Mouse (Mus musculus): Measurements from ENCODE around the gene Ifna14. TPM values are rescaled to one million over a fixed set of nuclear protein-coding genes. Genes with fewer than 3 reads are reported as not detected.
"Not testable (repeated sequence)": the region's sequence is repeated elsewhere in the genome, so short reads cannot be mapped to it uniquely, and the experiment has no call there.

The Ifna14 gene
- not detected in 2 replicates for polyA plus RNA-seq (2015; fragmentation: Nextera tagmentation; extraction: Ambion mirVana)

DNA sequence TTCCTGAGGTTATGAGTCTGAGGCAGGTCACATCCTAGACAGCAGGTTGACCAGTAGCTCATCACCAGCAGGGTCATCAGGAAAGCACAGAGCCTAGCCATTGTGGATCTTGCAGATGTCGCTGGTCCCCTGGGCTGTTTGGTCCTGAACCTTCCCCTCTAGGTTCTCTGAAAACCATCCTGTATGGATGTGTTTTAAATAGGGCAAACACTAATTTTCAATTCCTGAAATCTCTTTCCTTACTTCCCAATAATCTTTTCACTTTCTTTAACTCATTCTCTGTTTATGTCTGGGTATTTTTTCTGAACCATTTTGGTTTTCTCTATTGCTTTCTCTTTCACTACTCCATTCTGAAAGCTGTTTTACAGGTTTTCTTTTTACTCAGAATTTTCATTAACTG lies at the start of gene Ifna14:
Gene Ifna14 (minus strand): TSS at position 101 of the 400 bp plus-strand sequence.
- no peaks in the 10 kb centered on the region for H3K4me1 ChIP-seq
- 64% methylated on average over 1 of the region's 1 CpGs for WGBS
- H3K27ac ChIP-seq, result no peak within 1 kb of the TSS
- no peaks in the 10 kb centered on the region for H3K9me3 ChIP-seq
- H3K9ac ChIP-seq, result no peak within 1 kb of the TSS
- no peaks in the 10 kb centered on the region for H3K27me3 ChIP-seq
- H3K4me3 ChIP-seq, result no peak within 1 kb of the TSS
- no peaks in the 10 kb centered on the region for H3K36me3 ChIP-seq
- H3K4me2 ChIP-seq, result no peak within 1 kb of the TSS
- ATAC-seq (ENCODE audit: insufficient number of reproducible peaks, insufficient read depth, low FRiP score, low TSS enrichment, low read depth), result no peak

DNA sequence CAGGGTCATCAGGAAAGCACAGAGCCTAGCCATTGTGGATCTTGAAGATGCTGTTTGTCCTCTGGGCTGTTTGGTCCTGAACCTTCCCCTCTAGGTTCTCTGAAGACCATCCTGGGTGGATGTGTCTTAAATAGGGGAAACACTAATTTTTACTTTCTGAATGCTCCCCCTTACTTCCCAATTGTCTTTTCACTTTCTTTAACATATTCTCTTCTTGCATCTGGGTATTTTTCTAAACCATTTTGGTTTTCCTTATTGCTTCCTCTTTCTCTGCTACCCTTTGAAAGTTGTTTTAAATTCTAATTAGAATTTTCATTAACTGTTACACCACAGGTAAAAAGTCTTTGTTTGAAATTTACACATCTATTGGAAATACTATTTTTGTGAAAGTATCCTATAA lies 31.7 kb upstream of the Ifna14 start, which contains the start of gene Ifna12:
Gene Ifna12 (minus strand): TSS at position 101 of the 400 bp plus-strand sequence.
- H3K4me1 ChIP-seq, result no peaks in the 10 kb centered on the region
- H3K9me3 ChIP-seq, result no peaks in the 10 kb centered on the region
- no peak within 1 kb of the TSS for H3K27ac ChIP-seq
- ATAC-seq (ENCODE audit: insufficient number of reproducible peaks, insufficient read depth, low FRiP score, low TSS enrichment, low read depth), result no peak
- H3K4me2 ChIP-seq, result no peak within 1 kb of the TSS
- no peak within 1 kb of the TSS for H3K4me3 ChIP-seq
- no peaks in the 10 kb centered on the region for H3K27me3 ChIP-seq
- no peaks in the 10 kb centered on the region for H3K36me3 ChIP-seq
- no peak within 1 kb of the TSS for H3K9ac ChIP-seq

DNA sequence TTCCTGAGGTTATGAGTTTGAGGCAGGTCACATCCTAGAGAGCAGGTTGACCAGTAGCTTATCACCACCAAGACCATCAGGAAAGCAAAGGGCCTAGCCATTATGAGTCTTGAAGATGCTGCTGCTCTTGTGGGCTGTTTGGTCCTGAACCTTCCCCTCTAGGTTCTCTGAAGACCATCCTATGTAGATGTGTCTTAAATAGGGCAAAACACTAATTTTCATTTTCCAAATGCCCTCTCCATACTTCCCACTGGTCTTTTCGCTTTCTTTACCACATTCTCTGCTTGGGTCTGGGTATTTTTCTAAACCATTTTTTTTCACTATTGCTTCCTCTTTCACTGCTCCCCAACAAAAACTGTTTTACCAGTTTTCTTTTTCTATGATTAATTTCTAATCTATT lies 20.7 kb upstream of the Ifna14 start, which contains the start of gene Ifna9:
Gene Ifna9 (minus strand): TSS at position 101 of the 400 bp plus-strand sequence.
- no peaks in the 10 kb centered on the region for H3K9me3 ChIP-seq
- H3K9ac ChIP-seq, result no peak within 1 kb of the TSS
- H3K4me1 ChIP-seq, result no peaks in the 10 kb centered on the region
- no peak within 1 kb of the TSS for H3K4me3 ChIP-seq
- 88% methylated on average over 1 of the region's 1 CpGs for WGBS
- ATAC-seq (ENCODE audit: insufficient number of reproducible peaks, insufficient read depth, low FRiP score, low TSS enrichment, low read depth), result no peak
- H3K27ac ChIP-seq, result no peak within 1 kb of the TSS
- H3K36me3 ChIP-seq, result no peaks in the 10 kb centered on the region
- no peaks in the 10 kb centered on the region for H3K27me3 ChIP-seq
- no peak within 1 kb of the TSS for H3K4me2 ChIP-seq

DNA sequence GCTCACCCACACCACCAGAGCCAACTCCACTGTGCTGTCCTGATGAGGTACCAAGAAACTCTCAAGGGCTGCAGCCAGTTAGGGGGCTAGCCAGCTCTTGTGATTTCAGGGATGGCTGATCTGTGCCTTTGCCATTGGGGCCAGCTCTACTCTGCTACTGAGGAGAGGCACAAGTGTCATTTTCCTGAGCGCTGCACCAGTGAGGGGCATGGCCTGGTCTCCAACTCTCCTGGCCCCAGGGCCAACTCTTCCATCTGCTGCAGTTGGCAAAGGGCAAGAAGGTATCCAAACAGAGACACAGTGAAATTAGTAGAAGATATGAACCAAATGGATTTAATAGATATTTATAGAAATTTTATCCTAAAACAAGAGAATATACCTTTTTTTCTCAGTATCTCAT lies 9.8 kb downstream of the Ifna14 start:
- ATAC-seq (ENCODE audit: insufficient number of reproducible peaks, insufficient read depth, low FRiP score, low TSS enrichment, low read depth), result no peak
- WGBS, result 95% methylated on average over 1 of the region's 1 CpGs
- no peaks in the 10 kb centered on the region for H3K9me3 ChIP-seq

DNA sequence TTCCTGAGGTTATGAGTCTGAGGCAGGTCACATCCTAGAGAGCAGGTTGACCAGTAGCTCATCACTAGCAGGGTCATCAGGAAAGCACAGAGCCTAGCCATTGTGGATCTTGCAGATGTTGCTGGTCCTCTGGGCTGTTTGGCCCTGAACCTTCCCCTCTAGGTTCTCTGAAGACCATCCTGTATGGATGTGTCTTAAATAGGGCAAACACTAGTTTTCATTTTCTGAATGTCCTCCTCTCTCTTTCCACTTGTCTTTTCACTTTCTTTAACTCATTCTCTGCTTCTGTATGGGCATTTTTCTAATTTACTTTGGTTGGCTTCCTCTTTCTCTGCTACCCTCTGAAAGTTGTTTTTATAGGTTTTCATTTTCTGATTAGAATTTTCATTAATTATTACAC lies 13.5 kb downstream of the Ifna14 start, which contains the start of gene Ifna15:
Gene Ifna15 (minus strand): TSS at position 101 of the 400 bp plus-strand sequence.
- H3K4me2 ChIP-seq; H3K9me3 ChIP-seq; H3K4me3 ChIP-seq; H3K27ac ChIP-seq; H3K4me1 ChIP-seq; ATAC-seq (ENCODE audit: insufficient number of reproducible peaks, insufficient read depth, low FRiP score, low TSS enrichment, low read depth); H3K36me3 ChIP-seq; H3K27me3 ChIP-seq; H3K9ac ChIP-seq: not testable (repeated sequence)

More for the DNA sequence above, 9.8 kb downstream of the Ifna14 start:
- no peaks in the 10 kb centered on the region for H3K36me3 ChIP-seq
- no peaks in the 10 kb centered on the region for H3K27me3 ChIP-seq
- H3K9ac ChIP-seq, result no peak overlapping the region
- no peak overlapping the region for H3K4me3 ChIP-seq
- H3K27ac ChIP-seq, result no peak overlapping the region
- no peak overlapping the region for H3K4me2 ChIP-seq
- H3K4me1 ChIP-seq, result no peaks in the 10 kb centered on the region

DNA sequence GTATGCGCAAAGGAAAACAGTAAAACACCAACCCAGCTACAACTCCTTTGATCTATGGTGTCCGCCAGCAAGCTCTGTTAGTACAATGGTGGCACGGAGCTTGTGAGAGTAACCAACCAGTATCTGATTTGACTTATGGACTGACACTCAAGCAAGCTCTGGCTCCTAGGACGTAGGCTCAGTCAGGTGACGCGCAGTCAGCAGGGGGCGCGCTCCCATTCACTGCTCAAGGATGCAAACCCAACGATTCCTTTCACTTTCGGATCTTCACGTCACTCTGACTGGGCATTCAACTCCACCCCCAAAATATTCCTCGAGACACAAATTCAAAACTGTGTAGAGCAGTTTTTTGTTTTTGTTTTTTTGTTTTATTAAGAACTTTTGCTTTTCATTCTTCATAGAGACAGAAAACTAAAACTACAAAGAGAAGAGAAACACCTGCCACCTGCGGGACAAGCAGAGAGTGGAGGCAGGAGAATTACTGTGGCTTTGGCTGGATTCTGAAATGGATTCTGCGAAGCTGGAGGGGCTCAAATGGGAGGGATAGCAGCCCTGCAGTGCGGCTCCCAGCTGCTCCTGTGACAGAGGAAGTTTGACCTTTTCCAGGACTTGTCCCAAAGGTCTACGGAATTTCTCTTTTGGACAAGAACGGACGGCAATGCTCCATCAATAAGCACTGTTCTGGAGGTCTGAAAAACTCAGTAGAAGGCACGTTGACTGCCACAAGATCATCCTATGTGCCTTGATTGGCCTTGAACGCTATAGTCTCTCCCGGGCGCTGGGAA lies 21.2 kb downstream of the Ifna14 start:
- H3K4me1 ChIP-seq, result peaks cover 4% of the 10 kb centered on the region; the same call in 1 of the 2 replicates
- peak overlapping the region; percentile 36 for H3K4me3 ChIP-seq
- peak; percentile 43; the same call in 1 of the 2 replicates for ATAC-seq (ENCODE audit: insufficient number of reproducible peaks, insufficient read depth, low FRiP score, low TSS enrichment, low read depth)
- H3K9ac ChIP-seq, result 0 out of 2 replicates have a peak overlapping the region, but pooled peaks have one; percentile 32
- WGBS, result 27% methylated on average over 22 of the region's 22 CpGs
- H3K27me3 ChIP-seq, result no peaks in the 10 kb centered on the region
- H3K4me2 ChIP-seq, result peak overlapping the region; percentile 63
- no peaks in the 10 kb centered on the region for H3K36me3 ChIP-seq
- no peak overlapping the region for H3K27ac ChIP-seq
- no peaks in the 10 kb centered on the region for H3K9me3 ChIP-seq

DNA sequence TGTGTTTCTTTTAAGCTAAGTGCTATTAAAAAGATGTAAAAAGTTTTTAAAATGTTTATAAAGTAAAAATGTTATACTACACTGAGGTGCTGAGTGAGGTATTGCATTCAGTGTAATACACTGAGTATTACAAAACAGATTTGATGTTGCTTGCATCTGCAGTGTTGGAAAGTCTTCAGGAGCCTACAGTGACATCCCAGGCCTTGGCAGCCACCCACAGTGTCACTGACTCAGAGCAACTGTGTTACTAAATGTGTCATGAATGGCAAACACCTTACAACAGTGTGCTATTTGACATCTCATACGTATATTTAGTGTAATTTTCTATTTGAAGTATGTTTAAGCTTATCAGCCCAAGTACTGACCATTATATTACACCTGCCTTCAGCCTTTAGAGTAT lies 23.6 kb downstream of the Ifna14 start:
- H3K27ac ChIP-seq, result no peak overlapping the region

DNA sequence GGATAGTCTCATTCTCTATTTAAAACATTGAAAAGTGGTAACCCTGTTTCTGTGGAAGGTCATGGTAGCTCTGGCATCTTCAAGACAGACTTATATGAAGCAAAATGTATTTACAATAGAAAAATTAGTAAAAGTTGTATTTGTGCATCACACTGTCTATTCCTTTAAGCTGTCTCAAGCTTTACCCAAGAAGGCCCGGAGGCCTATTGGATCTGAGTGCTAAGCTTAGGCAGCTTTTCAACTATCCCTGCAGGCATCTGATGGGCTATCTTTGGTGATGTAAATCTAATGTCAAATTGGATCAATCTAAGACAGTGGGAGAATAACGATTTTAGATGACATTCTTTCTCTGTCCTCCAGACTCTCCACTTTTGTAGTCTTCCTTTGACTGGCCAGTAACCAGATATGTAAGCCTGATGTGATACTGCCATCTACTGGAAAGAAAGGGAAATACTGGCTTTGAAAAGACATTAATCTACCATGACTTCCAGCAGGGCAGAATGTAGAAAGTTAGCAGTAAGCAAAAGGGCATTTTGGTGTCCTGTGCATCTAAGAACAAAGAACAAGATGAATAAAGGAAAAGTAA lies 27.9 kb downstream of the Ifna14 start:
- no peak overlapping the region for H3K9ac ChIP-seq
- H3K9me3 ChIP-seq, result no peaks in the 10 kb centered on the region
- no peak for ATAC-seq (ENCODE audit: insufficient number of reproducible peaks, insufficient read depth, low FRiP score, low TSS enrichment, low read depth)
- no peak overlapping the region for H3K4me3 ChIP-seq
- H3K4me1 ChIP-seq, result no peaks in the 10 kb centered on the region
- WGBS, result 43% methylated on average over 2 of the region's 2 CpGs
- H3K36me3 ChIP-seq, result no peaks in the 10 kb centered on the region
- no peaks in the 10 kb centered on the region for H3K27me3 ChIP-seq
- no peak overlapping the region for H3K27ac ChIP-seq
- H3K4me2 ChIP-seq, result no peak overlapping the region

More for the DNA sequence above, 23.6 kb downstream of the Ifna14 start:
- H3K9ac ChIP-seq, result no peak overlapping the region
- no peaks in the 10 kb centered on the region for H3K27me3 ChIP-seq
- no peak overlapping the region for H3K4me3 ChIP-seq
- no peak for ATAC-seq (ENCODE audit: insufficient number of reproducible peaks, insufficient read depth, low FRiP score, low TSS enrichment, low read depth)
- WGBS, result 82% methylated on average over 1 of the region's 1 CpGs
- peaks cover 4% of the 10 kb centered on the region; the same call in 1 of the 2 replicates for H3K4me1 ChIP-seq
- no peaks in the 10 kb centered on the region for H3K36me3 ChIP-seq
- H3K9me3 ChIP-seq, result no peaks in the 10 kb centered on the region
- no peak overlapping the region for H3K4me2 ChIP-seq

DNA sequence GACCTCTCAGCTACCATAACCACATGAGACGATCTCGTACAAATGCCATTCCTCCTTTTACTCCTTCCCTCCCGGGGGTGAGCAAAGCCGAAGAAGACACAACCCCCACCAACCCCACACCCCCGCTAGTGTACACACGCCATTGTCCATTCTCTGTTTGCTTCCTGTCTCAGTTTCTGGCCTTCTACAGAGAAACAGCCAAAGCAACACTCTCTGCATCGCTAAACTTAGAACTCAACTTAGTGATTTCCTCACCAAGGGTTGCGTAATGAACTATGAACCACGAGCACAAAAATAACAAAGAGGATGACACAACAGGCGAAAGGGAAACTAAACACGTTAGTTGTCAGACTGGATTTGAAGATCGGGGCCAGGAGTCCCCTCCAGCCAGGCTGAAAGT lies 34.3 kb downstream of the Ifna14 start:
- Histone ChIP-seq H3K4me2 (no peak overlapping the region), H3K4me1 (no peaks in the 10 kb centered on the region), H3K9me3 (no peaks in the 10 kb centered on the region), H3K27me3 (no peaks in the 10 kb centered on the region), H3K9ac (no peak overlapping the region), H3K4me3 (no peak overlapping the region), H3K27ac (no peak overlapping the region), H3K36me3 (no peaks in the 10 kb centered on the region)
- 67% methylated on average over 12 of the region's 12 CpGs for WGBS
- no peak for ATAC-seq (ENCODE audit: insufficient number of reproducible peaks, insufficient read depth, low FRiP score, low TSS enrichment, low read depth)

DNA sequence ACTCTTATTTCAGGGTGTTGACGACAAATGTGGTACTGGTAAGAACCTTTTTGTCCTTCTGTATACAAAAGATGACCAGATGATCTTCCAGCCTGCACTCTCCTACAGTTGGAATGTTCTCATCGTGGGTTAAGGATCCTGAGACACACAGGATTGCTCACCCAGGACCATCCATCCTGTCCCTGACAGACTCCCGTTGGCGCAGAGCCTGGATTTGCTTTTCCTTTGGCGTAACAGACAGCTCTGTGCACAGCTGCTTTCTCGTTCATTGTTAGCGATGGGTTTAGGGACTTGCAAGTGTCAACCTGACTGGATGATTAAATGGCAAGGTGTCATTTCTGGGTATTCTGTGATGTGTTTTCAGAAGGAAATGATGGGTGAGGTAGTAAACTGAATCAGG lies 35.0 kb downstream of the Ifna14 start:
- no peak for ATAC-seq (ENCODE audit: insufficient number of reproducible peaks, insufficient read depth, low FRiP score, low TSS enrichment, low read depth)
- Histone ChIP-seq H3K27me3 (no peaks in the 10 kb centered on the region), H3K4me1 (no peaks in the 10 kb centered on the region), H3K4me3 (no peak overlapping the region), H3K36me3 (no peaks in the 10 kb centered on the region), H3K4me2 (no peak overlapping the region), H3K9ac (no peak overlapping the region), H3K27ac (no peak overlapping the region), H3K9me3 (no peaks in the 10 kb centered on the region)
- 78% methylated on average over 7 of the region's 7 CpGs for WGBS

DNA sequence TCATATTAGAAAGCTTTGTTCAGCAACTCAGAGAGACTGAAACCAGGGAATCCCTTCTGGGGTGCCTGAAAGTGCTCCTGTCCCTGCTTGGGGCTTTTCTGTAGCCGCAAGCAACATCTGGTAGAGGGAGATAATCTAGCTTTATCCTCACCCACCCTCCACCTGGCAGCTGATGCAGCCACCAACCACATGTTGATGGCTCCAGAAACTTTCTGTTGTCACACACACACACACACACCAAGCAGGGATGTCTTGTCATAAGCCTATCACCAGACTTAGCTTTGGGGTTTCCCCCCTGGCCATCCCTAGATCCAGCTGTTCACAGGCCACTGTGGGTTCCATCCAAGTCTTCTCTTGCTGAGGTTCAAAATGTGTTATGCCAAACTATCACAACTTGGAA lies 35.9 kb downstream of the Ifna14 start:
- Histone ChIP-seq H3K27me3 (no peaks in the 10 kb centered on the region), H3K4me3 (no peak overlapping the region), H3K36me3 (no peaks in the 10 kb centered on the region), H3K9me3 (no peaks in the 10 kb centered on the region), H3K4me2 (no peak overlapping the region), H3K27ac (no peak overlapping the region), H3K9ac (no peak overlapping the region), H3K4me1 (no peaks in the 10 kb centered on the region)
- ATAC-seq (ENCODE audit: insufficient number of reproducible peaks, insufficient read depth, low FRiP score, low TSS enrichment, low read depth), result no peak
- WGBS, result 76% methylated on average over 1 of the region's 1 CpGs

DNA sequence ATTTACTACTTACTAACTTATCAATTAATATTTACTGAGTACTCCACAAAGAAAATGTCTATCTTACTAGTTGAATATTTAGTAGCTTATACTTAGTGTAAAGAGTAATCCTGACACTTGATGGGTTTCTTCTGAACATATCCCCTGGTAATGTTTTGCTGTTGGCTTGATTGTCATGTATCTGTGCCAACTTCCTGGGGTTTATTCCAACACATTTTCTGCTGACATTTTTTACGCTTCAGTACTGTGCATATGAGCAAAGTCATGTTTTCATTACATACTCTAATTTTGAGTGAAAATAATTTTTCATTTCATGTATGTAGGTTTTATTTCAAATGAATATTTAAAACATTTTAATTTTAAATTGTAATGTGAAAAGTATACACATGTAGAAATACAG lies 36.7 kb downstream of the Ifna14 start:
- no peak overlapping the region for H3K27ac ChIP-seq
- H3K4me3 ChIP-seq, result no peak overlapping the region
- H3K9ac ChIP-seq, result no peak overlapping the region
- H3K36me3 ChIP-seq, result no peaks in the 10 kb centered on the region
- peaks cover 6% of the 10 kb centered on the region for H3K4me1 ChIP-seq
- WGBS, result 82% methylated on average over 1 of the region's 1 CpGs
- no peaks in the 10 kb centered on the region for H3K9me3 ChIP-seq
- no peak for ATAC-seq (ENCODE audit: insufficient number of reproducible peaks, insufficient read depth, low FRiP score, low TSS enrichment, low read depth)
- no peaks in the 10 kb centered on the region for H3K27me3 ChIP-seq
- no peak overlapping the region for H3K4me2 ChIP-seq

All from embryonic facial prominence, embryonic 13.5 days (tissue).